Mouse (Mus musculus): ENCODE data around the gene Sorl1.

Gene Sorl1

DNA sequence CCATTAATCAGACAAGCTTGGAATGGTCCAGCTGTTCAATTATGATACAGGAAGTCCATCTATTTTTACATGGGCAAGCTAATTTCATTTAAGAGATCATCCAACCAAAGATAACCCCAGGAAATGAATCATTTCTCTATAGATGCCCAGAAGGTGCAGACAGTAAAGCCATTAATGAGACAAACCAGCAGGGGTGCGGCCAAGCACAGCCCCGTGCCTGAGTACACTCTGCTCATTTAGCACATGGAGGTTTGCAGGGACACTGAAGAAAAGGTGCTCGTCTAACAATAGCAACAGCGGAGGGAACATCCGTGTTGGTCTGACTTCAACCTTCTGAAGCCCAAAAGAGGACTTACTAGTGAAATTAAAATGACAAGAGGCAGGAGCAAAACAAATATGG is 76.3 kb downstream of the Sorl1 start:
- DNase-seq, result no peak

DNA sequence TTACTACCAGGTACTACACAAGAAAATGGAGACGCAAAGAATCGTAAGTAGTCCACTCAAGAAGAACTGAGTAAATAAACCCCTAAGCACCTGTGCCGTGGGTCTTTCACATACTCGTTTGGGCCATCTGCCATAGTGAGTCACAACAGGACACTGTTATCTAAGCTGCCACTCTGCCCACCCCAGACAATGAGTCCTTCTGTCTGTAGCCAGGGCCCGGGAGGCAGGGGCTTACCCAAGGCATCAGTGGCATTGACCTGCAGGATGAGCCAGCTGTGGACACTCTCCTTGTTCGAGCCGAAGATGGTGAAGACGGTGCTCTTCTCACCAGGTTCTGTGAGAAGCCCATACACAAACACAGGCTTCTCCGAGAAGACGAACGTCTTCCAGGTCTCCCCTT is 77.8 kb downstream of the Sorl1 start:
- no peak for DNase-seq

- DNase-seq, result no peak
Measured at GRCm38 (mm10) chr9:42044651-42045050, 79.4 kb downstream of the Sorl1 start.

GRCm38 (mm10) chr9:42043934-42044333 is 80.2 kb downstream of the Sorl1 start:
- no peak for DNase-seq

GRCm38 (mm10) chr9:42039000-42039992 is 84.8 kb downstream of the Sorl1 start:
- no peak for DNase-seq

GRCm38 (mm10) chr9:42036885-42037284 is 87.2 kb downstream of the Sorl1 start:
- DNase-seq, result no peak

DNA sequence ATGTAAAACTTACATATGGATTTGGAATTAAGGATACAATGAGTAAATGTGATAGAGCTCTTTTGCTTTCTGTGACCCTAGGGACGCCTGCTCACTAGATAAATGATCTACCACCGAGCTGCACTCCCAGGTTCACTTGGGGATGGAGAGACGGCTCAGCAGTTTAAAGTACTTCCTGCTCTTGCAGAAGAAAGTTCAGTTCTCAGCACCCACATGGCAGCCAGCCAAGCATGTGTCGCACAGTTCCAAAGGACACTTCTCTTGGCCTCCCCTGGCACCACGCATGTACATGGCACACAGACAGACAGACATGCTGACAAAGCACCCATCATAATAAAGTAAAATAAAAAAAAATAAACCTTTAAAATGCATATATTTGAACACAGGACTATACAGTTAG is 88.1 kb downstream of the Sorl1 start:
- peak; percentile 30 for DNase-seq

GRCm38 (mm10) chr9:42035213-42035765 is 88.8 kb downstream of the Sorl1 start:
- DNase-seq, result no peak

GRCm38 (mm10) chr9:42034116-42034520 is 90.0 kb downstream of the Sorl1 start:
- DNase-seq, result no peak

DNA sequence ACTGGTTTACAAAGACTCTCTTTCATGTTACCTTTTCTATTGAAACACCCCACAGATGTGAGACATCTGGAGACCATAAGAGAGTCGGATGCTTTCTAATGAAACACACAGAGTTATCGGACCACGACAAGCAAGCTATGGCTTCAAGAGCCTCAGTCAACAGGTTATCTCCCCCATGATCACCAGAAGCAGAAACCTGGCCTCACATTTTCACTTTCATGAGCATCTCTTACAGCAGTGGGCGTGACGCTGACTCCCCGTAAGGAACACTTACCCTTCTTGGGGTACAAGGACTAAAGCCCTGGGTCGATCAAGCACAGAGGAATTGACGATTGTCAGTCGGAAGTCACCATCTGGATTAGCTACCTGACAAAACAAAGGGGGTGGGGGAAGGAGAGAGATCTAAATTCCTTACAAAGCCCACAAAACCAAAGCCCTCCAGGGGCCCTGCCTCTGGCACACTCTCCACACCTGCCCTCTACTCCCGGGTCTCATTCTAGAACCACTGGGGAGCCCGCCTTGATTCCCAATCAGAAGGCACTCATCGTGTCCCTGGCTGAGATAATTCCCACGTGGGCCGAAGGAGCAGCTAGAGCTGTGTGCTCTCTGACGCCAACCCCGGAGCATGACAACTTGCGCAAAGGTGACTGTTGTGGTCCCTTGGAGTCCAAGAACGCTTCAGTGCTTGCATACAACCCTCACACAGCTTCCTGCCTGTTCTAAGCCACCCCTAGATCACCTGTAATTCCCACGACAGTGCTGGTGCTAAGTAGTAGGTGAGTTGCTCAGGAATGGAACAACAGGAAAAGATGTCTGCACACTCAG is 90.6 kb downstream of the Sorl1 start:
- DNase-seq, result no peak

DNA sequence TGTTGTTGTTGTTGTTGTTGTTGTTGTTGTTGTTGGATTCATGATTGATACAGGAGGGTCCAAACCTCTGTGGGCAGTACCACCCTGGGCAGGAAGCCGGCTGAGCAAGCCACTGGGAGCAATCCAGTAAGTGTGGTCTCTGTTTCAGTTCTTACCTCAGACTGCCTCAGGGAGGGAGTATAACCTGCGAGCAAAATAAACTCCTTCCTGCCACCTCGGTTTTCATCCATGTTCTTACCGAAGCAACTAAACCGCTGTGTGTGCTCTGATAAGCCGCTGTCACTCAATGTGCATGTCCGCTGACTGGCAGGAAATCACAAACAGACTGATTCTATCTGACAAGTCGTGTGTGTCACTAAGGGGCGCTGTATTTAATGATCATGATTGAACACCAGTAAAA is 91.7 kb downstream of the Sorl1 start:
- DNase-seq, result no peak

DNA sequence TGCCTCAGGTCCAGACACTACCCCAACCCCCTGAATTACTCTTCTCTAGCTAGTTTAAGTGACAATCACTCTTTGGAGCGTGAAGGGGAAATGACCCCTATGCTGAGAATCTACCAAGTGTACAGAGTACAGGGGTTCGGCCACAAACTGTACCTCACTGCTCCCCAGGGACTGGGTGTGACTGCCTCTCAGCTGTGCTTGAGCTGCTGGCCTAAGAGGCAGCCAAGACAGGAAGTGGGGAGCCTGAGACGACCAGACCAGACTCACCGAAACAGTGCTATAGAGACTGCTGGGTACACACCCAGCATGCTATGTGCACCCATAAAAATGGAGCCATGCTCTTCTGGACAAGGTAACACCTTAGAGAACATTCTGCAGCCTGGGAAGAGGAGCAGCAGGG is 95.3 kb downstream of the Sorl1 start:
- DNase-seq, result no peak

- no peak for DNase-seq
Measured at GRCm38 (mm10) chr9:42024257-42024656, 99.8 kb downstream of the Sorl1 start.

DNA sequence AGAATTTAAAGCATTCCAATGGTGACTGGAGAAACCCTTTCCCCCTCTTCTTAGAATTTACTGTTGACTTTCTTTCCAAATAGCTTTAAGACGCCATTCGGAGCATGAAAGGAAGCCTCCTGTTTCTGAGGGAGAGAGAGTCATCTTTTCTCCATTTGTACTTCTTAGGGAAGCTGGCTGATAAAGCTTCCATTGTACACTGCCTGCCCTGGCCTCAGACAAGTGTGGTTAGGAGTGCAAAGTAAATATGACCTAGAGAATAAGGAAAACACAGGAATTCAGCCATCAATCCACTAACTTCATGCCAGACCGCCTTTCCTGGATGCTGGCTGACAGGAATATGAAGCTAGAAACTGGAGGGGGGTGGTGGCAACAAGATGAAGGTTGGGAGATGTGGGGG is 100.7 kb downstream of the Sorl1 start:
- DNase-seq, result no peak

DNA sequence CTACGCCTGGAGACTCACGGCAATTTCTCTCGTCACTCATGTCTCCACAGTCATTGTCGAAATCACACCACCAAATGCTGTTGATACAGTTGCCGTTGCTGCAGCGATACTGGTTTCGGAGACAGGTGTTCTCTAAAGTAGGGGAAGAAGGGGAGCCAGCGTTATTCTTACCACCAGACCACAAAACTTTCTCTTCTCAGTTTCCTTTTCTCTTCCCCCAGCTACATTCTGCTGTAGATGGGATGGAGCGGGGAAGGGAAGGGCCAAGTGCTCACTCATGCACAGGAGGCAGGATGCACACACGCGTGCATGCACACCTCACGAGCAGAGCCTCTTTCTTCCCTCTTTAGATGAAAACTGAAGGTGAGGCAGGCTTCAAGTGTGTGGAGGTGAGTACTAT is 101.8 kb downstream of the Sorl1 start:
- no peak for DNase-seq

DNA sequence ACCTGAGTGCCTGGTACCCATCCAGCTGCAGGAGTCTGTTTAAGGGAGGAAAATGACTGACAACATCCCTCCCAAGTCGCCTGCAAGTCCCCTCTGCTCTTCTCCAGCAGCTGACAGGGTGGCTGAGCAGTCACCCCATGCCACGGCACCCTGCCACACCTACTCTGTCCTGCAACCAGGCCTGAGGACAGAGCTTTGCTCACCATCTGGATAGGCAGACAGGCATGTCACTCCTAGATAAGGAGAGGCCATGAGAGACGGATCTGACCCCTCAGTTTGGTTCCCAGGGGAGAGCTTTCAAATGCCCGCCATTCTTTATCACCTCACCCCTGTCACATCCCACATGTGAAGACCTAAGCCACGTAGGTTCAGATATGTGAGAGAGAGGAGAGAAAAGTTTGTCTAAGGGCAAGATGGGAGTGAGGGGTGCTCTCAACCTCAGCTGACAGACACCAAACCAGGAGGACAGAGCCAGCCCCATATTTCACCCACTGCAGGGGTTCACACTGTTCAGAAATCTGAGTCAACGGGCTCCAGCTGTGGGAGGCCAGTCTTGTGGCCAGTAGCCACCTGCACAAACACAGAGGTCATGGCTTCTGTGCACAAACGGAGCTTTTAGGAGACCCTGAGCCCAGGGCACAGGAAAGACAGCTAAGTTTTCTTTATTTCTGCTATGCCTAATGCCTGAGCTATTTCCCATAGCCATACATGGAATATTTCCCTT is 104.6 kb downstream of the Sorl1 start:
- no peak for DNase-seq

DNA sequence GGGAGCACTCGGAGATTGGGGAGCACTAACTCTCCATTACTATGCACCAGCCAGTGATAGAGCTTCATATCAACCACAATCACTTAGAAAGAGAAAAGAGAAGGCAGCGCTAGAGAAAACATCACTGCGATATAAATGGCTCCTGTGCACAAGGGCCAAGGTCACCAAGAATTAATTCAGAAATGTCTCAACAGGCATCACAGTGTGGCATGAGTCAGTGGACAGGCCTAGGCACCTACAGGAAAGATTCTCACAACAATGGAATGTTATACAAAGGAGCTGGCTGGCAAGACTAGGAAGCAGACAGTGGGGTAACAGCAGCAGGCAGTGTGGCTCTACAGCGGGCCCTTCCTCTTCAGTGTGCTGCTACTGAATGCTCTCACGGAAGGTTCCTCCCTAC is 115.6 kb downstream of the Sorl1 start:
- DNase-seq, result no peak

GRCm38 (mm10) chr9:42005101-42005500 is 119.0 kb downstream of the Sorl1 start:
- DNase-seq, result no peak

DNA sequence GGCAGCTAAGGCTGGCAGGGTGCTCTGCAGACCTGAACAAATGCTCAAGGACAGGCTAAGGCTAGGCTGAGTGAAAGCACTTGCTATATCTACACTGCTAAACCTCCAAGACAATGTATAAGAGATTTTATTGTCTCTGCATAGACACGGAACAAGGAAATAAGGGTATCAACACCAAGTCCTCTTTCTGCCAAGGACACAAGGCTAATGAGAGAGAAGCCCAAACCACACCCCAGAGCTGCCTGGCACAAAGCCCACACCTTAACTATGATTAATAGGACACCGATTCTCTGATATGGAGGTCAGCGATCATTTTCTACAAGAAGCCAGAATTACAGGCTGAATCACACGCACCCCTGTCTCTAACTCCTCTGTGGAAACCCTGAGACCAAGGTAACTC is 120.0 kb downstream of the Sorl1 start:
- no peak for DNase-seq

GRCm38 (mm10) chr9:41999498-42000473 is 124.3 kb downstream of the Sorl1 start:
- DNase-seq, result peak; percentile 26

DNA sequence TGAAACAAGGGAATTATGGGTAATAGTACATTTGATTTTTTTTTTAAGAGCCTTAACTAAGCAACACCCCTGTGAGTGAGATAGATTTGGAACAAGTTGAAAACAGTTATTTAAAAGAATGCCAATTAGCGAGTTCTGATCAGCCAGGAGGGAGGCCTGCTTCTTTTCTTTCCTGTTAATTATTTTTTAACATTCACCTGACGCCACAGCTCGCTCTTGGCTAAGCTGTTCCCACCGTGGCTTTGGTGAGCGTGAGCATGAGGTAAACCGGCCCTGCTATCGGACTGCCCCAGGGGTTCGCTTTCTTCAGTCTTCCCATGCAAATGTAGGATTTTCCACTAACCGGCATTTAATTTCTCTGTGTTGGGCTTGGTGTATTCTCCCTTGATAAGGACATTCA is 128.8 kb downstream of the Sorl1 start:
- no peak for DNase-seq

- DNase-seq, result no peak
Measured at GRCm38 (mm10) chr9:41993821-41994220, 130.3 kb downstream of the Sorl1 start.
